Mouse (Mus musculus) urinary bladder, postnatal 36 days (tissue): ENCODE data around the gene Mmd2.
A peak's percentile ranks its signal among the peaks of the same experiment; 100 is the strongest.

Experiments
- DNase-seq, 2 experiments: peaks; one replicate each; pipeline ENCODE4 v3.0.0; 2022; ENCODE audit warnings: low spot score in 2 of 2, mixed read lengths in 1 of 2

Gene Mmd2

DNA sequence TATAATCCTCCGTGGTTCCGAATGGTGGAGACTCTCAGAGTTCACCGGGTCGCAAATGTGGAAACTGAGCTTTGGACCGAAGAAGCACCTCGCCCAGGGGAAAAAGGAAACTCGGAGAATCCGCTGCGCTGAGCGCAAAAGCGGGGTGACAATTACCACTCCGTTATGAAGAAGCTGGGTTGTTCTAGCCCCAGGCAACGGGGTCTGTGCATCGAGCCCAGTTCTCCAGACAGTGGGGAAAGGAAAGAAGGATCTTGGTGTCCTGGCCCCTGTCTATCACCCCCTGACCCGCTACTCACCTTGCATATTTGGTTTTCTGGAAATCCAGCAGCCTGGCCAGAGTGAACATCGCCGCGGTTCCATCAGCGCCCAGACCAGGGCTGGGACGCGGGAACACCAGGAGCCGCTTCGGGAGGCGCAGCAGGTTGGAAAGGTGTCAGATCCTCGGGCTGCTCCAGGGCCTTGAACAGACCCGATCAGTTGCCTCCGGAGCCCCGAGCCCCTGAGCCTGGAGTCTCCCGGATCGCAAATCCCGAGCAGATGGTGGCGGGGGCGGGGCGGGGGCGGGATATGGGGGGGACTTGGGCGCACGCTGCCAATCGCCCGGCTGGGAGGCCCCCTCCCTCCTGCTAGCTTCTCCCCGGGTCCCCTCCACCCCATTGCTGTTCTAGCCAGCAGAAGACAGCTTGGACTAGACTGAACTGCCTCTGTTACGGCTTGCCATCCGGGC lies at the start of gene Mmd2:
Mmd2 (minus strand) TSS at position 542 of the 730 bp plus-strand sequence.
- no peak for DNase-seq

DNA sequence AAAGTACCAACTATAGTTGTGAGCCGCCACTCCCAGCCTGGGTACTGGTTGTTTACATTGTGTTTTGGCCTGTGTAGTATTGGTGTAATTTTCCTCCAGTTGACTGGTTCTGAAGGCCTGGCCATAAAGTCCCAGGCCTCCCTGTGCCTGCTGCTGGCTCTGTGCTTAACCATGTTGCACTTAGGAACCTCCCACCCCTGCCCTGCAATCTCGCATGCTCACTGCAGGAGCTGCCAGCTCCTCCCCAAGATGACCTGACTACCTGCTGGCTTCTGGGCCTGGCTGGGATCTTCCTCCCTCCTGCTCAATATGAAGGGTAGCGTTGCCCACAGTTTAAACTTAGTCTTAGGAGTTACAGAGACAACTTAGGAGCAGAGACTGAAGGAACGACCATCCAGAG lies 43.7 kb upstream of the Mmd2 start:
- DNase-seq: no peak

DNA sequence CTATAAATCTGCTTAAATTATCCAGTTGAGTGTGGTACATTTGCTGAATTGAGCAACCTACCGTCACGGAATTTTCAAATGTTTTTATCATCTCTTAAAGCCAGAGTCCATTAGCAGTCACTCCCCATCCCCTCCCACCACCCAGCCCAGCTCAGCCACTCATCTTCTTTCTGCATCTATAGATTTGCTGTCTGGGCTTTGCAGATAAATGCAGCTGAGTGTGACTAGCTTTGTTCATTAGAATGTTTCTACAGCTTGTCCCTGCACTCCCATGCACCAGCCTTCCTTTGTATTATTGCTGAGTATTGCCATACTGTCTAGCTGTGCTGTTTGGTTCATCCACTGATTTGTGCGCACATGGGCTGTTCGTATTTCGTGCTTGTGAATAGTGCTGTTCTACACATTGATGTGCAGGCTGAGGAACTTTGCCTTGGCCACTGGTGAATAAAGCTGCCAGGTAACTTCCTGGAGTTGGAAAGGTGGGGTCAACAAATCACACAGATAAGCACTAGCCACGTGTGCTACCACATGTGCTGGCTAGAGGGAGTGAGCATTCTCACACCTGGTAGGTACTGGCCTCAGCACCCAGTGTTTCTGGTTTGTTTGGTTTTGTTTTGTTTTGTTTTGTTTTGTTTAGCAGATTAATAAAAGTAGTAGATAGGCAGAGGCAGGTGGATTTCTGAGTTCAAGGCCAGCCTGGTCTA lies 42.3 kb upstream of the Mmd2 start:
- no peak for DNase-seq

DNA sequence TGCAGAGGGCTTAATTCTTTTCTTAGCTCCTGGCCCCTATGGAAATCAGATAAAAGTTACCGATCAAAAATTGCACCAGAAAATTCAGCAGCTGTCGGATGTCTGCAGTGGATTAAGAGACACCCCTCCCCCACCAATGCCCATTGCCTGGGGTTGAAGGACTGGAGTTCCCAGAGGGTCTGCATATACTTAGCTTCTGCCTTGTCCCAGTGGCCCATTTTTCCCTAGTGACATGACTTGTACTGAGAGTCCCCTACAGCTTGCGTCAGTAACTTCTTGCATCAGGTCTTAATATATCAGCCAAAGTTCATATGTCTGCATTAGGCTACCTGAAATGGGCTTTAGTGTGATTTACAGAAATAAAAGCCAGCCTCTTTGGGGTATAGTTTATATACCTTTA lies 41.8 kb upstream of the Mmd2 start:
- peak in 1 of 2 experiments; percentile 18 for DNase-seq

DNA sequence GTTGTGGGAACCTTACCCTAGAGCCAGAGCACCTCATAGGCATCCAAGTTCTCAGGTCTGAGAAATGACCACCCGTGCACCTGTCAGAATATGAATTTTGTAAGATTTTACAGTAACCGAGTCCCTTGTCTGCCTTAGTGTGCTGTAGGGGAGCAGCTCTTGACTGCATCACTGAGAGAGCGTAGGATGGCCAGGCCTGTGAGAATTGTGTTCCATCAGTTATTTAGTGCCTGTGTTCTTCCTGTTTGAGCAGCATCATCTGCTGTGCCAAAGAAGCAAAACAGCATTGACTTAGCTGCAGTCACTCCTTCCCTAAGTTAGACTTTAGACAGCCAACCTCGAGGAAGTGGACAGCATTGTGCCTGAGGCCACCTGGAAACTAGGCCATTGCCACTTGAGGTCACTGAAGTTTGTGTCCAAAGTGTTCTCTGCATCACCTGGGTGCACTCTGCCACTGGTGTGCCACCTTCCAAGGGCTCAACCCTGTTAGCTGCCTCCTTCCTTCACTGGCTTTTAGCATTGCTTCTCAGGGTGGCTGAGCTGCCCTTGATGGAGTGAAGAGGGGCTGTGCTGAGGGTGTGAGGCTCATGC lies 41.0 kb upstream of the Mmd2 start:
- DNase-seq: no peak

DNA sequence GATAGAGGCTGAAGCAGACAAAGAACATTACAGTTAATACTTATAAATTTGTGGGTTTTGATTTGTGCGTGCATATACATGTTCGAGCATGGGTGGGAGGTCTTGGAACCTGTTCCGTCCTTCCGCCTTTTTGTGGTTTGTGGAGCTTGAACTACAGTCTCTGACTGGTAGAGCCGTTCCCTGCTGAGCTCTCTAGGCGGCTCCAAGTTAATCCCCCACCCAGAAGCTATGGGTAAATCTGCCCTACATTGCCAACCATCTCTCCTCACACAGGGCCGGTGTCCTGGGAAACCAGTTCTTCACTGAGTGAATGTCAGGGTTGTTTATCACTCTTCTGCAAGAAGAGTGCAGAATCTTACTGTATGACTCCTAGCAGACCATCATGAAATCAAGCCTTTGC lies 39.6 kb upstream of the Mmd2 start:
- peak; percentile 15 to 38 for DNase-seq

DNA sequence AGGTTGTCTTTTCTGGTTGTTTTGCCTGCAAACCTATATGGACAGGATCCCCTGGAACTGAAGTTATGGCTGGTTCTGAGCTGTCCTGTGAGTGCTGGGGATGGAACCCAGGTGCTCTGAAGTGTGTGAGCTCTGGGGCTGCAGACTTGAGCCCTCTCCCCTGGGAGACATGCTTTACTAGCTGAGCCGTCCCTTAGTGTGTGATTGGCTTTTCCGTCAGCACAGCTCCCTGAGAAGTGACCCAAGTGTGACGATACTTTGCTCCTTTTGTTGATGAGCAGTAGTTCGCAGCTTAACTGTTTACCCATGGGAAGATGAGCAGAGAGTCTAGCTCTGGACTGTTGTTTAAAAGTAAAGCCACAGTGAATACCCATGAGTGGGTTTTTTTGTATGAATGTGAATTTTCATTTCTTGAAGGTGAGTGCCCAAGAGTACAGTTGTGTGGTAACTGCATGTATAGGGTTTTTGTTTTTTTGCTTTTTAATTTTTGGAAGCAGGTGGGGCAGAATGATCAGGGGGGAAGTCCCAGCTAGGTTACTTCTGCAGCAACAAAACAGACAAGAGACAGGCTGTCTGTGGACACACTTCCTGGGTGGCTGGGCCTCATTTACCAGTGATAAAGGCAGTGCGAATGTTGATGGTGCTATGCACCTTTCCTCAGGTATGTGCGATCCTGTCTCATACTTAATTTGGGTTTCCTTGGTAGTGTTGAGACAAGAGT lies 32.9 kb upstream of the Mmd2 start:
- DNase-seq: no peak

DNA sequence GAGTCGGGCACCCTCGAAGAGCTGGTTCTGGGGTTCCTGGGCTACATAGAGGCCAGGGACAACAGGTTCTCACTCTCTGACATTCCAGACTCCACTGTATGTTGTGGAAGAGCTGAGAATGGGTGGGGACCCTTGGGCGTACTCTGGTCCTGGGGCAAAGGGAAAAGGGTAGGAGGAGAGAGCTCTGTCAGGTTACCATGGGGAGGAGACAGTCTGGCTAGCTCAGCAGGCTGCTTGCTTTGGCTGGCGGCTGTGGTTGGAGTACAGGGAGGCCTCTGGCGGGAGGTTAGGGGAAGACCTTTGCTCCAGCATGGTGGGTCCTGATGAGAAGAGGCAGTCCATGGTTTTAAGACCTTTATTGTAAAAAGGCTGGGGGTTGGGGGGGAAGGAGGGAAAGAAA lies 31.5 kb upstream of the Mmd2 start:
- DNase-seq: no peak

DNA sequence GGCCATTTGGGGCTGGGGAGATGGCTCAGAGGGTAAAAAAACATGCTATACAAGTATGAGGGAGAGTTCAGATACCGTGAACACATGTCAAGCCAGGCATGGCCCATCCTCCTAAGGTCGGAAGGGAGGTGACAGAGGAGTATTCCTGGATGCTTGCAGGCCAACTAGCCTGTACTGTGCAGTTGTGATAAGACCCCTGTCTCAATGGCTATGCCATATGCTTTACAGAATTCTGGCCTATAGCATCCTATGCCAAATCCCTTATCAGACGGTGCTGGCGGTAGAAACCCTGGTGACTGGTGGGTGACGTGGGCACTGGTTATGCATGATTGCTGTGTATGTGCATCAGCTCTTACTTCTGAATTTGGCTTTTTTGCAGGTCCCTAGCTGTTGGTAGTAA lies 29.2 kb upstream of the Mmd2 start:
- no peak for DNase-seq

DNA sequence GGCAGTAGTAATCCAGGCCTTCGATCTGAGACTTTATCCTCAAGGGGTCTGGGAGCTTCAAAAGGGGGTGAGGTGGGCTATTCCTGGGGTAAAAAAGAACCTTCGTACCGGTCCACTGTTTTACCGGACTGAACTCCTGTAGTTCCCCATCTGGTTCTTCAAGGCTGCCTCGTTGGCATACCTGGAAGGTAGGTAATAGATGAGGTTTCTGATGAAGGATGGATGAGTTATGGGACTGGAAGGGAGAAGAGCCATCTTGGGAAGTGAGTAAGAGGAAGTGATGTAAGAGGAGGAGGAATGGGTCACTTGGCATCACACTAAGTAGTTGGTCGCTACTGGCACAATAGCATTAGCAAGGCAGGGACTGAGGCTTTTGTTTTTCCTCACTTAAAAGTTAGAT lies 21.6 kb upstream of the Mmd2 start:
- no peak for DNase-seq

DNA sequence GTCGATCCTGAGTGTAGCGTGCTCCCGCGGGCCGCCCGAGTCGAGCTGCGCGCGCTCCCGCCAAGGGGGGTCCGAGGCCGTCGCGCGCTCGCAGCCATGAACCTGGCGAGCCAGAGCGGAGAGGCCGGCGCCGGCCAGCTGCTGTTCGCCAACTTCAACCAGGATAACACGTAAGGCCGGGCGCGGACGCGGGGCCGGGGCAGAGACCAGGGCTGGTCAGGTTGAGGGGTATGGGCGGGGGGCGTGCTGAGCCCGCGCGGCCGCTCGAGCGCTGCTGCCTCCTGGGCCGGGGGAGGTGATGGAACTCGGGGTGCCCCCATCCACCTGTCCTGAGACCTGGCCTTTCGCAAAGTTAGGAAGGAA lies 21.0 kb upstream of the Mmd2 start:
- DNase-seq: no peak

DNA sequence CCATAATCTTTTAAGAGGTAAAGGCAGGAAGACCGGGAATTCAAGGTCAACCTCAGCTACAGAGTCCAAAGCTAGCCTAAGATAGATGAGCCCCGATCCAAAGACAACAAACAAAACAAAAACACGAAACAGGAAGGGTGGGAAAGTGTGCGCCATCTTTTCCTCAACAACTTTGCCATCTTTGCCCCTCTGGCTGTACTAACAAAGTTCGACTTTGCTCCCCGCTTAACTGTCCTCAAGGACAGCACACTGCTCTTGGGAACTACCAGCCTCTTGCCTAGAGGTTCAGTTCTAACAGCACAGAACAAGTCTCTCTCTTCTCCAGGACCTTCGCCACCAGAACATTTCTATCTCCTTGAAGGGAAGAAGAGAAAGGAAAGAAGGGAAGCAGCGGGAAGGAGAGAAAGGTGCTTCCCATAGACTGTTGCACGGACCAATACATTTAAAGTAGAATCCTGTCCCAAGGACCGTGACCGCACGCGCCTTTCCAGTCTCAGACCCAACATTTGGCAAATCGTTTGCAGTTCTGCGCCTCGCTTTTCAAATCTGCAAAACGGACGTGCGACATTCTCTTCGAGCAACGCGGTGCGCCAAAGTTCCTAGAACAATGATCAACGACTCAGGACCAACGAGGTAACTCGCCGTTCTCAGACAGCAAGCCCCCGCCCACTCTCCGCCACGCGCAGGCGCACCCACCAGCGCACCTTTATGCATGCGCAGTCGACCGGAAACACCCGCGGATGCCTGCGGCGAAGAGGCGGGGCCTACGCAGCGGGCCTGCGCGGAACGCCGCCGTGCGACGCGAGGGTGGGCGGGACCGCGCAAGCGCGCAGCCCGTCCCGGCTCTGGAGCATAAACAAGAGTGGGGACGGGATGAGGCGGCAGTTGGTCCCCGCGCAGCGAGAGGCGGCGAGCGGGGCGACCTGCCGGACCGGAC lies 20.4 kb upstream of the Mmd2 start:
- peak; percentile 94 to 97 for DNase-seq

DNA sequence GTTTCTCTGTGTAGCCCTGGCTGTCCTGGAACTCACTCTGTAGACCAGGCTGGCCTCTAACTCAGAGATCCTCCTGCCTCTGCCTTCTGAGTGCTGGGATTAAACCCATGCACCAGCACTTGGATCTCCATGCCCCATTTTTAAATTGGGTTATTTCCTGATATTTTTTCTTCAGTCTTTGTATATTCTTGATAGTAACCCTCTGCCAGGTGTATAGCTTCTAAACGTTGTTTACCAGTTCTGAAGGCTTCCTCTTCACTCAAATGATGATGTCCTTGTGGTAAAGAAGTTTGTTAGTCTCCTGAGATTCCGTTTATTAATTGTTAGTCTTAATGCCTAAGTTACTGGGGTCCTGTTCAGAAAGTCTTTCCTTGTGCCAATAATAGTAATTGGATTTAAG lies 18.8 kb upstream of the Mmd2 start, which contains the start of gene Wipi2:
Wipi2 (plus strand) TSS at position 301 of the 400 bp plus-strand sequence.
- DNase-seq: no peak

DNA sequence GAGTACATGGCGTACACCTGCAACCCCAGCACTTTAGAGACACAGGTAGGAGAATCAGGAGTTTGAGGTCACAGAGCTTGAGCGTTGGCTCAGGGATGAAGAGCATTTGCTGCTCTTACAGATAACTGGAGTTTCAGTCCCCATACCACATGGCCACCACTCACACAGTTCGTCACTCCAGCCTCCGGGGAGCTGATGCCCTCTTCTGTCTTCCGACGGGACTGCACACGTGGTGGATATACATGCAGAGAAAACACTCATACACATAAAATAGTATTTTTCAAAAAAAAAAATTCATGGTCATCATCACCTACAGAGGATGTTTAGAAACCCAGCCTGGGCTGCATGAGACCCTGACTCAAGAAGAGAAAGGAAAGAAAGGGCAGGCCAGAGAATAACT lies 14.5 kb upstream of the Mmd2 start:
- no peak for DNase-seq

DNA sequence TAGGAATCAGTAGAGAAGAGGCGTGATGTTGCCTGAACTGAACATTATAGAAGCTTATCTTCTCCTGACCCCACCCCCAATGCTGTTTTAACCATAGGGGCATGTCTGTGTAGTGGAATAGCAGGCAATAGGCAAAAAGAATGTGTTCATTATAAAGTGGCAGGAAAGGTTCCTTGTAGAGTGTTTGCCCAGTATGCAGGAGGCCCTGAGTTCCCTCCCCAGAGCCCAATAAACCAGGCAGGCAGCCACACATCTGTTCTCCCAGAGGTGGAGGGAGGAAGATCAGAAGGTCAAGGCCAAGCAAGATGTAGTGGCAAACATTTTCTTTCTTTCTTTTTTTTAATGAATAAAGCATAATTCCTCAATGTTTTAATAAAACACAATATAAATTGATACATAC lies 13.5 kb upstream of the Mmd2 start:
- DNase-seq: no peak

DNA sequence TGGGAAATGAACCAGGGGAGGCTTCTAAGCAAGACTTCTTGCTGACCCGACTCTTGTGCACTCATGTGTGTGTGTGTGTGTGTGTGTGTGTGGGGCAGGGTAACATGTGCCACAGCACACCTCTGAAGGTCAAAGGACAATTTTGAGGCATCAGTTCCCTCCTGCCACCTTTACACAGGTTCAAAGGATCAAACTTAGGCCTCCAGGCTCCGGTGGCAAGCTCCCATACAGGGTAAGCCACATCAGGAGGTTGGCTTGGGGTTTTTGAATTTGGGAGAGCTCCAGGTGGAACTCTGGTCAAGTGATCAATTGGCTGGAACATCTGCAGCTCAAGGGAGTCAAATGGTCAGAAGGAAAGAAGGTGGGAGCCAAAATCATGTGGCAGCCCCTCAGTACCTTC lies 12.8 kb upstream of the Mmd2 start:
- no peak for DNase-seq

DNA sequence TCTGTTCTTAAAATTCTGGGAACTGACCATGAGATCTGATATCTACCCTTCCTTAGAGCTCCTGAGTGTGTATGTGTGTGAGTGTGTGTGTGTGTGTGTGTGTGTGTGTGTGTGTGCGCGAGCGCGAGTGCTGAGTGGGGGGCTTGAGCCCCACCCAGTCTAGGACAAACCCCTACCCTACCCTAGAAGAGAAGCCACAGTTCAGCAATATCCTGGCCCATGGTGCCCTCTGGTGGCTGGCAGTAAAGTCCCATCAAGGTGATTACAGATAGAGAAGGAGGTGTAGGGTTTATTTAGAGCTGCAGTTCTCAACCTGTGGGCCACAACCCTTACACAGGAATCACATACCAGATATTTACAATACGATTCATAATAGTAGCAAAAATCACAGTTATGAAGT lies 11.3 kb upstream of the Mmd2 start:
- peak in 1 of 2 experiments; percentile 42 for DNase-seq

DNA sequence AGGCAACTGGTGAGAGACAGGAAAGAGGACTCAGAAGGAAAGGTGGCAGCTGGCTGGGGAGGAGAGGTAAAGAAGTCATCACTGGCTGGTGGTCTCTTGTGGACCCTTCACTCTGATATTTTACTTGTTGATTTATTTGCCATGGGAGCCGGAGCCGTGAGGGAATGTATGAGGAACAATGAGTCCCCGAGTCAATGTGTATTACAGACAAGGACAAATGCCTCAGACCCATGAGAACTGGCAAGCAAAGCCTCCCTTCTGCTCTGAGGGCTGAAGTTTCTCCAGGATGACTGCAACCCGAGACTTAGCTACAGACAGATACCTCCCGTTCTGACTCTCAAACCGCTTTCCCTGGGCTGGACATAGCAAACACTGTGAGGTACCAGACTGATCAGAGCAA lies 7.7 kb upstream of the Mmd2 start:
- no peak for DNase-seq

DNA sequence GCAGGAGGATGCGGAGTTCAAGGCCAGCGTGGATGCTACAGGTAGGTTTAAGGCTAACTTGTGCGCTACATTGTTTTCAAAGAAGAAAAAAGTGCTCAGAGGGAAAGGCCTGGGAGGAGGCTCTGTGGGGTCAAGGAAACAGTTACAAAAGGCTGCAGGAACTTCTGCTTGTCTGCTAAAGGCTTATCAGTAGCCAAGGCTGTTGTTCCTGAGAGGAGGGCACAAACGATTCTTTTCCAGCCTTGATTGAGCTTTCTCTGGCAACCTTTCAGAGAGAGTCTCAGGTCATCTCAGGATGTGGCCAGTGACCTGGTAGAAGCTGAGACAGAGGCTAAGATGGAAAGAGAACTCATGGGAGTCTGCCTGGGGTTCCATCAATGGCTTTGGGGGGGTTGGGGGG lies 7.0 kb upstream of the Mmd2 start:
- no peak for DNase-seq

DNA sequence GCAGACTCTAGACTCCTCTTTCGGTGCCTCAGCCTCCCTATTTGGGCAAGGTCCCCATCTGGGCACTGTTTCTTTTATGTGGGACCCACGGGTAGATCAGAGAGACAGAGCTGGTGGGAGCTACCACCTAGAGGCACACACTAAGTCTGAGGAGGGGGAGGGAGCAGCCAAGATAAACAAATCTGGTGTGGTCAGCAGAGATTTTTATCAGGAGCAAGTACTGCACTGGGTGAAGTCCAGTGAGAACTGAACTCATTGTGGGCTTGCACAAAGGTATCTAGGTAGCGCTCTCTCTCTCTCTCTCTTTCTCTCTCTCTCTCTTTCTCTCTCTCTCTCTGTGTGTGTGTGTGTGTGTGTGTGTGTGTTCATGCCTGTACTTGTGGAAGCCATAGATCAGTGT lies 5.9 kb upstream of the Mmd2 start:
- no peak for DNase-seq

DNA sequence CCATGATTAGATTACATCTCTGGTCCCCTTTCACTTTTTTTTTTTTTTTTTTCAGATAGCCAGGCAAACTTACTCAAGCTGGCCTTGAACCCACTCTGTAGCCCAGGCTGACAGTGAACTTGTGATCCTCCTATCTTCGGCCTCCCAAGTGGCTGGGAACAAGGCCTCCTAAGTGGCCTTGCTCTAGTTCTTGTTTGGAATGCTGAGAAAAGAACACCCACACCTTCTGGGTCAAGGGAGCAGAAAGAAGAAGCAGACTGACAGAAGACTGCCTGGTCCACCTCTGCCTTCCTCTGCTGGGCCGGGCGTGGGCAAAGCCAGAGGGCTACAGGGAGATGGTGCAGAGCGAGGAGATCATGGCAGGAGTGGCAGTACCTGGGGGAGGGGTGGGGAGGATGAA lies 1.8 kb upstream of the Mmd2 start:
- no peak for DNase-seq

DNA sequence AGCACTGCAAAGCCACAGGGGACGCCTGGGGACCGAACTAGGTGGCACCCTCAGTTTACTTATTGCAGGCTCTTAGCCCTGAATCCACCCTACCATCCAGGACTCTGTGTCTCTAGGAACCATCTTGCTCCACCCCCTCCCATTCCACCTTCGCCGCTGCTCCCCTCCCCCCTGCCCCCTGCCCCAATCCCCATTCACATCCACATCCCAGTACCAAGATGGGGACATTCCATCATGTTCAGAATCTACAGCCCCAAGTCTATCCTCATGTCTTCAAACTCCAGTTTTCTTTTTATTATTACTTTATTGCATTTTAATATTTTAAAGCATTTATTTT lies 357 bp upstream of the Mmd2 start:
- no peak for DNase-seq
